Mouse (Mus musculus) cerebellum, postnatal 14 days (tissue): ENCODE measurements at regions not wholly inside any gene's neighbourhood (a gene's known extent, or its start where the extent isn't known, plus 50 kb on each side); places are given as distances from the start of the nearest gene placed in this dataset.
"Not testable (repeated sequence)": the region's sequence is repeated elsewhere in the genome, so short reads cannot be mapped to it uniquely, and the experiment has no call there.

Experiments
- DNase-seq, 2 experiments: peaks; one replicate each; pipeline ENCODE4 v3.0.0; 2021; ENCODE audit warnings: mixed read lengths in 2 of 2

DNA sequence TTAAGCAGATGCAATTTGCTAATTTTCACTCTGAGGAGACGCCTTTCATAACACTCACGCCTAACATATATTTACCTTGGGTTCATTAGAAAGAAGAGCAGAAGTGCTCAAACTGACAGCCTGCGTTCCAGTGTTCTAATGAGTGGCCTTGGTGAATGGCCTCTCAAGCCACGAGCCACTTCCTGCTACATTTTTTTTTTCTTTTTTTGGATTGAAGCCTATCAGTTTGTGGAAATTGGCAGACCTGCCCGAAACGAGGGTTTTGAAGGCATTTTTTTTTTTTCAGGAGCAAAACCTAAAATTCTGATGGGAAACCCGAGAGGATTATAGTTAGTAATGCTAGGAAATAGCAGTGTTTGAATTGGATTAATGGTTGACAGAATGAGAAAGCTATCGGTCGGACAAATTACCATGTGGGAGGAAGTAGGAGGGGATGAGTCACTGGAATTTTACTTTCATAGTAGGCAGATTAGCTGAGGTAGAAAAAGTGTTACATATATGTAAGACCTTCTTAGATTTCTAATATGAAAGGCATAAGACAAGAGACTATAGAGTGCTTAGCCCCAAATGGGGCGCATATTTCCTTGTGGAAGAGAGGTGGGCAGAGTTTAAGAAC, 113.7 kb upstream of the Cwc22 start:
- no peak for DNase-seq

DNA sequence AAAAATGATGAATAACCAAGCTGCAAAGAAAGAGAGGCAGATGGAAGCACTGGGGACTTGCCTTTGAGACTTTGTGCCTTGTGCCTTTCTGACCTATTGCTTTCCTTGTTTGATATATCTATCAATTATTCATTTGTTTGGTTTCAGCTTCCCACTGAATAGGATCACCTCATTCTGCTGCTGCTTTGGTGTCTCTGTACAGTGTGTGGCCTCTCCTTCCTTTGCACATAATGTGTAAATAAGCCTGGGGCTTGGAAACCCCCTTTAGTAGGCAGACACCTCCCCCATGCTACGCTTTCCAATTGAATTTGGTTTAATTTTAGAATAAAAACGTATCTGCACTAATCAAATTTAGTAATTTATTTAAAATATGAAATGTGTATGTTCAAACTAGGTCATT, 112.8 kb upstream of the Cwc22 start:
- DNase-seq, result no peak

DNA sequence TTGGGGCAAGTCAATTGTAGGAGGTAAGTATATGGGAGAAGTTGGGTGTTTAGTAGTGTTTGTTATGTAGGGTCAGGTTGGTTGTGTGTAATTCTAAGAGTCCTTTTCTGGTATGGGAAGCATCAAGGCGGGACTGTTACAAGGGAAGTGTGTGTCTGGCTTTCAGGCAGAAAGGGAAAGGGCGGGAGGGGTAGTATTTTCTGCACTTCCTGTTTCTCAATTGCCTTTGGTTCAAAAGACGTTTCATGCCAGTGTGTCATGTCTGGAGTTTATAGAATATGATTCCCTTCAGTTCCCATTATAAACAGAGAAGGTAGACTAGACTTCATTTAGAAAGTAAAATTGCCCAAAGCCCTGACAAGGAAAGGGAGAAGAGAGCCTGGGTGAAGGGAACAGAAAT, 107.7 kb upstream of the Cwc22 start:
- DNase-seq, result no peak

DNA sequence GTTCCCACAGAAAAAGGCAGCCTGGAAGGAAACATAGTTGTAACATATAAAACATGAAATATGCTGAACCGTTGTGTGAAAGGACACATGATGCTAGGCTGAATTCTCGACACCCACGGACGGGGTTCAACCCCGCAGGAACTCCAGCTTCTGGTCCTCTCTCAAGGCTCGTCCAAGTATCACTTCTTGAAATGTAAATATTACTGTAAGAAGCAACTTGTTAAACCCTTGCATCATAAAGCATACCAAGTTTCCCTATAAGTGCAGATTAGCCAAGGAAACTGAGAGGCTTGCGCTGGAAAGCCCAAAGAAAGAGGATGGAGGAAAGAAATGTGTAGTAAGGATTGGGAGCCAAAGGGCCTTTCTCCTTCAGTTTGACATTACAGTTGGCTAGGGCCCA, 104.4 kb upstream of the Cwc22 start:
- DNase-seq, result no peak

DNA sequence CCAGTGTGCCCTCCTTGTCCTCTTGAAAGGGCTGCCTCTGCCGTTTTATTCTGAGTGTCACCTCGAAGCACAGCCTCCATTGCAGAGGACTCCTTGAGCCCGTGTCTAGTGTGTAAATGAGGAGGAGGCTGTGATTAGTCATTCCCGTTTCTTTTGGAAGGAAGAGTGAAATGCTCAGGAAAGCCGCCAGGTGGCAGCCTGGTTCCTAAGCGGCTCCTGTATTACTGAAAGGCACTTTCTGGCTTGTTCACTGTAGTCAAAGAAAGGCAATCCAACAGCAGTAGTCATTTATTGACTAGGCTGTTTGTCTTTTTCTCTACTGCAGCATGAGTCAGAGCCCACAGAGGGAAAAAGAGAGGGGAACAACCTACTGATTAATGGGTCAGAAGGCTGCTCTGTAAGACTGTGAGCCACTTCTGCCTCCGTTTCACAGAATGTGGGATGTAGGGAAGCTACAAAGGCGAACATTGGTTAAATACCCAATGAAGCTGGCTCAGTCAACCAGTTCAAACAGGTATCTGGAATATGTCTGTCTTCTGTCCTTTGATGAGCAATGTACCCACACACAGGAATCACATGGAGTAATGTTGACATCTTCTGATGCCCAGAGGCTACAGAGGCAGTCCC, 103.2 kb upstream of the Cwc22 start:
- peak; percentile 93 for DNase-seq

DNA sequence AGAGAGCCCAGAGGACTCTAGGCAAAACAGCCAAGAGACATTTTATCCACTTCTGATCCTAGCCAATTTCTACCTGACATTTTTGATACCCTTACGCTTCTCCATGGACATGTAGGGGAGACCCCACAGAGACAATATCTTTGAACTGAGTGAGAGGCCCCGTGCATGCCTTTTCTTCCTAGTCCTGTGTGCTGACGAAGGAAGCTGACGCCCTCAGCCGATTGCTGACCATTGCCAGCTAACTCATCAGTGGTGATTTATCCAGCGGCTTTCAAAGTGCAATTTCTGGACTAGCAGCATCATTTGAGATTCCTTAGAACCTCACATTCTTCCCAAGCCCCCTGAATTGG, 102.5 kb upstream of the Cwc22 start:
- DNase-seq, result peak in 1 of 2 experiments; percentile 48

DNA sequence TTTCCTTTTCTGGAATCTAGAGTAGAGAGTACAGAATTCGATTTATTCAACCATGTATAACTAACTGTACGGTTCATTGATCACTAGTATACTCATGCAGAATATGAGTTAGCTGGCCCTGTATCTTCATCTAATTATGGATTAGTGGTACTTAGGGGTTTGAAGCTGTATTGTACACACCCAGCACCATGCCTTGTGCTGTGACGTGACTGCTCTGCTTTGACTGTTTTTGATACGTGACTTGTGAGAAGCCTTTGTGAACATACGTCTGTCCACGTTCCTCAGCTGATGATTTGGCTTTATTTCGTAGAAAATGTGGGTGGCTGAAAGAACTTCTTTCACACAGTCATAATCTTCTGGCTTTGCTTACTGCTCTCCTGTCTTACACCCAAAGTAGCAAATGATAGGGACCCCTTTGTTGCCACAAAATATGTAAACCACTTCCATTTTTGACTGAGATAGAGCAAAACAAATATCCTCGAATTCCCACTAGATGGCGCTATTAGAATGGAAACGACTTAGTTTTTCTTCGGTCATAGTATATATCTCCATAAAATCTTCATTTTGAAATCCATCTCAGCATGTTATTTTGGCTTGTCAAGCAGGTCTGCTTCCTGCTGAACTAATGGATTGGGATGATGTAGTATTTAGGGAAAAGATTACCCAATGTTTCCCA, 102.0 kb upstream of the Cwc22 start:
- peak; percentile 20 to 64 for DNase-seq

DNA sequence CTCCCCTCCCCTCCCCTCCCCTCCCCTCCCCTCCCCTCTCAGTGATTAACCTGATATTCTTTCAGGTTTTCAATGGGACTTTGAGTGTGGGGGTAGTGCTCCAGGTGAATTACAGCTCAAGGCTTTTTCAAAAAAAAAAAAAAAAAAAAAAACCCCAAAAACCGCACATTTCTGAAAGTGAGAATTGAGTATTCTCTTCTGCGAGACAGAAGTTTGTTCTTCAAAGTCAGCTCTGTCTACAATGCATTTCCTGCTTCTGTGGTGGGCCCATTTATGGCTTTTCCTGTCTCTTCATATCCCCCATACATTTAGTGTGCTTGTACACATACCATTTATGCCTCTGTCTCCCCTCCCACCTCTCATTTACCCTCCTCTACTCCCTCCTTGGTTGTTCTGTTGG, 81.1 kb upstream of the Cwc22 start:
- DNase-seq, result no peak

DNA sequence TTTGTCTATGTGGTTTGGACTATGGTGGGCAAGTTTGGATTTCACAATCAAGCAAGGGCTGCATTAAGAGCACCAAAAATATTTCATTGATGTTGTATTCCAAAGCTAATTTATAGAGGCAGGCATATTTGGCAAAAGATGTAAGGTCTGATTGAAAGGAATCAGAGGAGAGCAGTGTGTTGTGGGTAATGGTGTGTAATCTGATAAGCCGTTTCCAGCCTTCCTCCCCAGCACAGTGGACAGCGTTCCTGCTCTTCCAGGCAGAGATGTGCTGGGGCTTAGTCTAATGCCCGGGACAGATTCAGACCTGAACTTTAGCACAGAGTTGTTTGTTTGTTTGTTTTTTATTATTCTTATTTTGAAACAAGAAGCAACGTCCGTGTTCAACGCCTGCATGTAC, 80.6 kb upstream of the Cwc22 start:
- DNase-seq, result no peak

DNA sequence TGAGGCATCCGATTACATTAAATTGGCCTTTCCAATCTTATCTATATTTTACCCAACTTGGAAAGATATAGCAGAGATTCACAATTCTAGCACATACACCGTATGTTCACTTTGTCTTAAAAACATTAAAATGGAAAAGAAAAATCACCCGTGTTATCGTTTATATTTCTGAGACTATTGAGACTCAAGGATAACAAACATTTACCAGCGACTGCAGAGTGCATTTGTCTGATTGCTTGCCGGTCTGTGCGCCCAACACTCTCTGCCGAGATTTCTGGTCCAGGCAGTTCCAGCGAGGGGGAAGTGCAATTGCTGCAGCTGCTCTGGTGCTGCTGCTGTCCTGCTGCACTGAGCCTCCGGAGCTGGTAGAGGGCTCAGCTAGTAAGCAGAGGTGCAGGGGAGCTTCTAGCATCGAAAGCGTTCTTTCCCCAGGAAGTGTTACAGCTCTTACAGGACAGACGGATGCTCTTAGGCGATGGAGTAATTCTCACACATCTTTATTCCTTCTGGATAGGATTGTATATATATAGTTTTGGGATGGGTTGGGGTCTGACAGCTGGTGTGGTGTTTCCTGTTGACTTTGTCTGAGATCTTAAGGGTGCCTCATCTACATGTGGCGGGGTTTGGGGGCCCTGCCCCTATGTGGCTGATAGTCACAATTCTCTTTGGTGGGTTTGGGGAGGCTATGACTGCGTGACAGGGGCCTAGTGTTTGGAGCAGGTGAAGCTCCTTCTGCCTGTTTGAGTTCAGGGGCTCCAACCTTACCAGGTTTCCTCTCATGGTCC, 79.7 kb upstream of the Cwc22 start:
- no peak for DNase-seq

DNA sequence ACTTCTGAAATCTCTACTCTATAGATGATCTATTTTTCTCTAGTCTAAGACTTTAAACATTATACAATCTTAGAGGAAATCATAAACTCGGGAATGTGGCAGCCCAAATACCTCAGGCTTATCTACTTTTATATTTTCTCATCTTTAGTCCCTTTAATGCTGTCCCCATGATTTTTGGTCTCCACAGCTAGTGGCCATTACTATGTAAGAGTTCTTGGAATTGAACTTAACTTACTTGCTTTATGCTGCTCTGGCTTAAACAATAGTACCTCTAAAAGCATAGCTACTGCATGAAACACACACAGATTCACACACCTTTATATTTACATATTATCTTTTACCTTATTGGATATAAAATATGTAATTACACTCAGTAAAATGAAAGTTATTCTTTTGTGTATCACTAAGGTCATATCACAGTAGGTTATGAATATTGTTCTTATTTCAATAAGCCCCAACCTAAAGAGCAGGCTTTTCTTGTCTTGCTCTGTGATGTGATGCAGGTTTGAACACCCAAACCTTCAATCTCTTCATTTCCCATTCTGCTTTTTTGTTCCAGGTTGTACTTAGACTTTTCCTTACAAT, 78.9 kb upstream of the Cwc22 start:
- DNase-seq, result no peak

DNA sequence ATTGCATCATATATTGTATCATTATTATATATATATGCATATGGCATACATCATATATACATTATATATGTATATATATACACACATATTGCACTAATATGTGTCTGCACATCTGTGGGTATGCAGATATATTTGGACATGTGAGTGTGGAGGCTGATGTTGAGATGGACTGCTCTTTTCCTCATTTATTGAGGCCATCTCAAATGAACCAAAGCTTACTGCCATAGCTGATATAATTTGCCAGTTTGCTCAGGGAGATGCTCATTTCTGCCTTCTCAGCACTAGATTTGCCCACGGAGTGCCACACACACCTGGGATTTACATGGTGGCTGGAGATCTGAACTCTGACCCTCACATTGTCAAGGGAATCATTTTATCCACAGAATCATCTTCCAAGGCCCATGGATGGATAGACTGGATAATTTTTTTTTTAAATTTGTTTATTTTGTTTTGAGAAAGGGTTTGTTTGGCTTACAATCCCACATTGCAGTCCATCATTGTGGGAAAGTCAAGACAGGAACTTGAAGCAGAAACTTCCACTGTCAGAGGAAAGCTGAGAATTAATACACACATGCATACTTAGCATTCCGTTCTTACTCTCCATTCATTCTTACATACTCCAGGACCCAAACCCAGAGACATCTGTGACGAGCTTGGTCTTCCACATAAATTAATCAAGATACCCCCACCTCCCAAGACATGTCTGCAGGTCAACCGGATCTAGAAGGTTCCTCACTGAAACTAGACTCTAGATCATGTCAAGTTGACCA, 77.9 kb upstream of the Cwc22 start:
- no peak for DNase-seq

DNA sequence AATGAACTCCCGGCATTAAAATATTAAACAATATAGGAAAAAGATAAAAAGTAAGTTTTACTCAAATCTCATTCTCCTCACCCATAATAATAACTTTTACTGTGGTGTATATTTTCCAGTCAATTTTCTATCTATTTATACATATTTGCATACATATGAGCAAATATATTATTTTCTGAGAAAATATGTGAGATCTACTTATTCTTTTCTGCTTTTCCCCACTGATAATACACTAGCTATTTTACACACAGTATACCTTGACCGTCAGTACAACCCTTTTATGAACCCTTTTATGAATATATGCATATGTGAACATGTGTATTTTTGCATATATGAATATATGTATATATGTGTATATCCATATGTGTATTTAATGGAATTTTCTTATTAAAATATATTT, 77.2 kb upstream of the Cwc22 start:
- DNase-seq, result no peak

DNA sequence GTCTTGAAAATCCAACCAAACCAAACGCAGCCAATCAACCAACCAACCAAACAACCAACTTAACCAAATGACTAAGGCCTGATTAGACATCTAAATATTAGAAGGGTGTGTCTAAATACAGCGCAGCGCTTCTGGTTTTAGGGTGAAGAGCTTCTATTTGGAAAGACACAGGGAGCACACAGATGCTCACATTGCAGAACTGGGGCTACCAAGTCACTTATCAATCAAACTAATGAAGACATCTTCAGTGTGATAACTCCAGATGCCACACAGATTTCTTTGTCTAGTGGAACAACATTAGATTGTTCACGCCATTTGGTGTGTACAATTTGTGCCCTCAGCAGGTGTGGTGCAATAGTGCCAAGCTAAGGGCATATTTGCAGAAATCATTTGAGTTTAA, 76.6 kb upstream of the Cwc22 start:
- no peak for DNase-seq

DNA sequence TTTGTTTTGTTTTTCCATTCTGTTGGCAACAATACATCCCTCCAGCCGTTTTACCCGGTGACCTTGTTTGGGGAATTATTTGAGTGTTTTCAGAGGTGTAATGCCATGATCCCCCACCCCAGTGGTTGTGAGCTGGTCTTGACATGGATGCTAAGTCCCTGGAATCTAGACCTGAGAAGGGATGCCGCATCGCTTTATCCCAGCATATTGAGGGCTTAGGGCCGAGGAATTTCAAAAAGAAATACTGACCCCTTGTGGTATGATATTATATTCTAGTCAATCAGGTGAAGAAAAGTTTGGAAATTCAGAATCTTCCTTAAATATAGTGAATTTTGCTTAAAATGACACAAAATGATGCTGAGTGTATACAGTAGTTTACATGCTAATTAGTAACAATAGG, 75.7 kb upstream of the Cwc22 start:
- DNase-seq, result peak; percentile 42 to 49

DNA sequence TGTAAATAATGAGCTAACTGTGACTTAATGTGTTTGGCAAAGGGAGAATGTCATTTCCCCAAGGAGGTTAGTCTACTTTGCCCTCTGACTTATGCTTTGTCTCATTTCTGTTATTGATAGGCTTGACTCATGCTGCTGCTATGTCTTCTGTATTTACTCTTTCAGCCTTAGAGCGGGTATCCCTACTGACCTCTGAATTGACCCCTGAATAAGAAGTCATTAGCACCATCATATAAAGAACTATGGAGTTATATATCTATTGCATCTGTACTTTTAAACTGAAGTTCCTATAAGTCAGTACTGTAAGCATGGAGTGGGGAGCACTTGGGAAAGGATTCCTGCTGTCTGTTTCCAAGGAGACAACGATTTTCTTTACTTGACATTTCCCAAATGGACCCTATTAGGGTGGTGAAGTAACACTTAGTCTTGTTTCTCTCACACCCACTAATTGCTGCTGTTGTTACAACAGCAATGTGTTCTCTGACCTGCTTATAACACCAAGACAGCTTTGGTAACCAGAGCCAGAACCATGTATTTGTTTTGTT, 75.3 kb upstream of the Cwc22 start:
- DNase-seq, result no peak

DNA sequence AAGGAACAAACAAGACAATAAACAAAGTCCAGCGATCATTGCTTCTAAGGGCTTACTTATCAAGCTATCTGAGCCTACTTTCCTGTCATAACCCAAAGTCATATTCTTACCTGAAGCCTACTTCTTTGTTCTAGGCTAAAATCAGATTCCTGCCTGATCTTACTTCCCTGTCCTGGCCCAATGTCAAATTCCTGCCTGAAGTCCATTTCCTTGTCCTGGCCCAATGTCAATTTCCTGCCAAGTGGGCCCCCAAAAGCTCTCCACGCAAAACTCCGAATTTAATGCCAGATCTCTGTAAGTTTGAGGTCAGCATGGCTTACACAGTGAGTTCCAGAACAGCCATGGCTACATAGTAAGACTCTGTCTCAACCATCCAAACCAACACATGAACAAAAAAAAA, 74.3 kb upstream of the Cwc22 start:
- DNase-seq, result no peak

DNA sequence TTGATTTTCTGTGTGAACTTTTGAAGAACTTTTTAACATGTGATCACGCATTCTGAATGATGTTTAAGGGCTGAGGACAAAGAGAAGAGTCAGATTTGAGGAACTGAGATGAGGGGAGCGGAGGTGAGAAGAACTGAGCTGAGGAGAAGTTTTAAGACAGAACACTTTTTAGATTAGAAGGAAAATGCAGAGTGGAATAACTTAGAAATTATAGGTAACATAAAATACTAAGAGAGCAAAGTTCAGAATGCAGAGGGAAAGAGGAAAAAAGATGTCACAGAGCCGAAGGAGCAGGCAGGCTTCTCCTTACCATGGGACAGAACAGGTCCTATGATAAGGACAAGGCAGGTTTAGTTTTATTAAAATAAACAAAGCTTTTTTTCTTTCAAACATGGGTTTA, 73.7 kb upstream of the Cwc22 start:
- no peak for DNase-seq

DNA sequence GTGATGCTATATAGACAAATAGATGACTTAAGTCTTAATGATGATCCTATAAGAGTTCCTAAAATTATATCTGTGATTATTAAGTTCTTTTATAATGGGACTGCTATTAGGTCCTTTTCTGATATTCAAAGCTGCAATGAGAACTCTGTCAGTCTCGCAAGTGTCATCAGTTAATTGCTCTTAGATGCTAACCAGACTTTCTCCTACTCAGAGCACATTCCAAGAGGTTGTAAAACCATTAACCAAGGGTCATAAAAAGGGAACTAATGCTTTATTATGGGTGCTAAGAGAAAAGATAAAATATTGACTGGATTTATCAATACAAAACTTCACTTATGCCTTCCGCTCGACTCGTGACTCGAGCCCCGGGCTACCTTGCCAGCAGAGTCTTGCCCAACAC, 66.3 kb upstream of the Cwc22 start:
- not testable (repeated sequence) for DNase-seq

DNA sequence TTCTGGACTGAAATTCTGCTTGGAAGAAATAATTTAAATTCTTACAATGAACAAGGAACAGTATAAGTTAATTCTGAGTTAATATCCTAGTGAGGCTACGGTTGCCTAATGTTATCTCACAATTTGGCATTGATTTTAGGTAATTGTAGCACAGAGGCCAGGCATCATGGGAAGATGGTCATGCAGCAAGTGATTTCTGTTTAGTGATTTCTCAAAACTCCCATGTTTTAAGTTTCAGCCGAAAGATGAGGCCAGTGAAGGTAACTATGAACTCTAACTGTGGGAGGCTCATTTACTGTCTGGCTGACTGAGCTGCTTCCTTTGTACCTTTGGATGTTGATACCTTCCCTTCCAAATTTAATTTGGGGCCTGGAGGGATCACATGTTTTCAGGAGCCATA, 65.6 kb upstream of the Cwc22 start:
- no peak for DNase-seq

DNA sequence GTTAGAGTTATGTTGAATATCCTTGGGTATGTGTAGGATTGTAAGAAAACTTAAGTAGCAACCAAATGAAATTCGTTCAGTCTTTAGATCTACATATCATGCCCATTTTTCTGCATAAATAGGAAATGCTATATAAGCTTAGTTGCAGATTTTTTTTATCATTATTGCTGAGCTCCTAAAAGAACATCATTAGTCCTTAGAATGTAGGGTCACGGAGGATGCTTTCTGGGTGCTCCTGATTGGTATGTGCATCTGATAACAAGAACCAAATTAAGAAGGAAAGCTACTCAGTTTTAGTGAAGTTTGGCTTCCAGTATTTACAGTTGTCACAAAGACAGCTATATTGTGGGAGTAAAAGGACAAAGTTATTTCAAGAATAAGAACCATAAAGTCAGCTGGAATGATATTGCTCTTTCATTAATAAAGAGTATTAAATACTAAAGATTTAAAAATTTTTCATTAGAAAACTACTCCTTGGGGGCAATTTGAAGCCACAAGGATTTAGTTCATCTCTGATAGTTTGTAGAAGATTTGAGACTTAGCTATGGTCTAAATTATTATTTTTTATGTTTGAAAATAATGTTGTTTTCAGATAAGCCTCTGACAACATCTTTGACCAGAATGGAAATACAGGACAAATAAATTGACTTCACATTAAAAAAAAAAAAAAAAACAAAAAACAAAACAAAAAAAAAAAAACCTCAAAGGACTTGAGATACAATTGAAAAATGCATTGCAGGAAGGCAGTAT, 65.1 kb upstream of the Cwc22 start:
- no peak for DNase-seq
